Mouse (Mus musculus) heart, postnatal 10 days (tissue): Measurements from ENCODE around the gene Trim5. TPM values are rescaled to one million over a fixed set of nuclear protein-coding genes. Genes with fewer than 3 reads are reported as not detected.
"Not testable (repeated sequence)": the region's sequence is repeated elsewhere in the genome, so short reads cannot be mapped to it uniquely, and the experiment has no call there.

Source experiments
- DNase-seq, 2 experiments: peaks; one replicate each; pipeline ENCODE4 v3.0.0; 2021
- intact Hi-C: fragments of 180-260 bp; cut with DNase I; formaldehyde crosslinking; loops from one replicate; pipeline ENCODE4 v1.15.1; 2025
- total RNA-seq, 2 experiments: library from RNA; stranded (reverse); gene quantifications; 2 replicates each; pipeline ENCODE4 v1.2.3; 2021

Gene Trim5
- total RNA-seq: 1 to 10 TPM; 2.2 to 3.4 TPM

GRCm38 (mm10) chr7:104287576-104288443, at the start of gene Trim5:
Gene Trim5, minus strand, starts transcription at chr7:104288094.
- peak; percentile 19 to 42 for DNase-seq
- intact Hi-C loops: not testable (repeated sequence)

GRCm38 (mm10) chr7:104335547-104335946, 47.7 kb upstream of the Trim5 start:
- intact Hi-C loops, DNase-seq: not testable (repeated sequence)

- DNase-seq, intact Hi-C loops: not testable (repeated sequence)
These were observed 41.3 kb upstream of the Trim5 start, which contains the start of gene Trim34b for GRCm38 (mm10) chr7:104329171-104329570. Gene Trim34b, plus strand, starts transcription at chr7:104329471.

GRCm38 (mm10) chr7:104322028-104322427, 34.1 kb upstream of the Trim5 start:
- intact Hi-C loops: no loop called here
- no peak for DNase-seq

GRCm38 (mm10) chr7:104315369-104316080, 27.6 kb upstream of the Trim5 start, which contains the start of gene Trim12a:
Gene Trim12a, minus strand, starts transcription at chr7:104315466.
- intact Hi-C loops, DNase-seq: not testable (repeated sequence)

GRCm38 (mm10) chr7:104314796-104315353, 27.0 kb upstream of the Trim5 start:
- intact Hi-C loops: no loop called here
- DNase-seq: peak; percentile 23 to 45

GRCm38 (mm10) chr7:104291638-104292400, 3.9 kb upstream of the Trim5 start:
- intact Hi-C loops: no loop called here
- DNase-seq: no peak

- no peak for DNase-seq
- intact Hi-C loops: no loop called here
These were observed 2.7 kb upstream of the Trim5 start for GRCm38 (mm10) chr7:104290641-104291040.

GRCm38 (mm10) chr7:104279361-104279760, 8.5 kb downstream of the Trim5 start:
- DNase-seq, intact Hi-C loops: not testable (repeated sequence)

GRCm38 (mm10) chr7:104265335-104265734, 22.6 kb downstream of the Trim5 start:
- not testable (repeated sequence) for DNase-seq

GRCm38 (mm10) chr7:104260380-104260779, 27.5 kb downstream of the Trim5 start:
- intact Hi-C loops, DNase-seq: not testable (repeated sequence)

More at GRCm38 (mm10) chr7:104265335-104265734, 22.6 kb downstream of the Trim5 start:
- intact Hi-C loops: not testable (repeated sequence)

GRCm38 (mm10) chr7:104244287-104245181, 43.4 kb downstream of the Trim5 start, which contains the start of gene Trim34a:
Gene Trim34a, plus strand, starts transcription at chr7:104244457.
- intact Hi-C loops: loop anchor here (2.0 kb wide), 1 partner anchor 24 kb away; no protein-coding TSS in a partner anchor

GRCm38 (mm10) chr7:104243616-104244015, 44.3 kb downstream of the Trim5 start:
- DNase-seq: no peak
- intact Hi-C loops: loop anchor here (2.0 kb wide), 1 partner anchor 23 kb away; no protein-coding TSS in a partner anchor

More at GRCm38 (mm10) chr7:104244287-104245181, 43.4 kb downstream of the Trim5 start, which contains the start of gene Trim34a:
- peak; percentile 74 to 77 for DNase-seq

GRCm38 (mm10) chr7:104240857-104241256, 47.0 kb downstream of the Trim5 start:
- no peak for DNase-seq
- intact Hi-C loops: no loop called here

GRCm38 (mm10) chr7:104231203-104231602, 56.7 kb downstream of the Trim5 start:
- intact Hi-C loops: loop anchor here (1.0 kb wide), 1 partner anchor 31 kb away; no protein-coding TSS in a partner anchor
- peak; percentile 9 to 61 for DNase-seq

GRCm38 (mm10) chr7:104218701-104219569, 69.0 kb downstream of the Trim5 start, which contains the start of gene Trim6:
Gene Trim6, plus strand, starts transcription at chr7:104218793.
- DNase-seq: peak; percentile 86 to 90
- intact Hi-C loops: no loop called here

GRCm38 (mm10) chr7:104217881-104218280, 70.0 kb downstream of the Trim5 start:
- intact Hi-C loops: no loop called here
- DNase-seq: no peak
